Mouse (Mus musculus) stomach, postnatal 0 days (tissue): ENCODE data around the gene Asgr1. TPM values are rescaled to one million over a fixed set of nuclear protein-coding genes. Genes with fewer than 3 reads are reported as not detected.
A peak's percentile ranks its signal among the peaks of the same experiment; 100 is the strongest.

Experiments
- ATAC-seq: fragments of 200-750 bp; cut with Nextera tagmentation; 2 replicates; pipeline ENCODE4 v1.8.0; 2017; ENCODE audit not compliant: low FRiP score, low TSS enrichment
- DNase-seq: peaks from one replicate; pipeline ENCODE4 v3.0.0-alpha.2; 2016; ENCODE audit warnings: low spot score
- H3K27ac ChIP-seq: fragments of 300-500 bp; sonication (generic); replicated peaks from 2 replicates; pipeline ENCODE4 v1.5.1; 2014; ENCODE audit warnings: mild to moderate bottlenecking, control low read depth
- H3K27me3 ChIP-seq: fragments of 300-500 bp; sonication (generic); 2 replicates; pipeline ENCODE4 v1.6.1; 2014; ENCODE audit warnings: low read length; ENCODE audit not compliant: control insufficient read depth, insufficient read depth
- H3K36me3 ChIP-seq: fragments of 300-500 bp; sonication (generic); 2 replicates; pipeline ENCODE4 v1.6.1; 2014; ENCODE audit warnings: low read length, mixed read lengths; ENCODE audit not compliant: control insufficient read depth, insufficient read depth
- H3K4me1 ChIP-seq: fragments of 300-500 bp; sonication (generic); replicated peaks from 2 replicates; pipeline ENCODE4 v1.6.1; 2014; ENCODE audit warnings: antibody characterized with exemption; ENCODE audit not compliant: control insufficient read depth, insufficient read depth
- H3K4me2 ChIP-seq: fragments of 300-500 bp; sonication (generic); replicated peaks from 2 replicates; pipeline ENCODE4 v1.6.1; 2014; ENCODE audit warnings: low read depth, mild to moderate bottlenecking, control low read depth, moderate library complexity
- H3K4me3 ChIP-seq: fragments of 300-500 bp; sonication (generic); 2 replicates; pipeline ENCODE4 v1.5.1; 2014; ENCODE audit warnings: low read depth, low read length, control low read depth
- H3K9ac ChIP-seq: fragments of 300-500 bp; sonication (generic); 2 replicates; pipeline ENCODE4 v1.6.1; 2014; ENCODE audit warnings: mild to moderate bottlenecking, low read length, control low read depth, mixed read lengths
- H3K9me3 ChIP-seq: fragments of 300-500 bp; sonication (generic); 2 replicates; pipeline ENCODE4 v1.6.1; 2016; ENCODE audit warnings: low read length; ENCODE audit not compliant: control insufficient read depth
- CTCF ChIP-seq: IDR thresholded peaks from 2 replicates; pipeline ENCODE4 v1.5.1; 2016; ENCODE audit warnings: antibody characterized with exemption, low read depth, mild to moderate bottlenecking, moderate library complexity
- EP300 ChIP-seq: optimal IDR thresholded peaks from 2 replicates; pipeline ENCODE3; 2016; ENCODE audit warnings: antibody characterized with exemption
- WGBS: fragments of 180-500 bp; shearing (Covaris S2); extraction: QIAGEN DNeasy Blood & Tissue Kit; methylation state at CpG from one replicate; pipeline ENCODE4 v1.1.7; 2014; 5-methylcytosine and 5-hydroxymethylcytosine counted together
- microRNA counts: library from miRNA; unstranded; fragments of <30 nt; microRNA quantifications from one replicate; lab custom pipeline; 2015
- microRNA-seq: library from miRNA; unstranded; fragments of <30 nt; microRNA quantifications from one replicate; pipeline ENCODE4, GENCODE M21; 2016
- polyA plus RNA-seq: library from polyadenylated mRNA; unstranded; fragments of >200 nt; fragmentation: Nextera tagmentation; extraction: Ambion mirVana; gene quantifications from 2 replicates; pipeline ENCODE4 v1.2.1, GENCODE M21; 2015

Gene Asgr1
- polyA plus RNA-seq, 1 experiment from 2014 or later: 0.70 TPM

DNA sequence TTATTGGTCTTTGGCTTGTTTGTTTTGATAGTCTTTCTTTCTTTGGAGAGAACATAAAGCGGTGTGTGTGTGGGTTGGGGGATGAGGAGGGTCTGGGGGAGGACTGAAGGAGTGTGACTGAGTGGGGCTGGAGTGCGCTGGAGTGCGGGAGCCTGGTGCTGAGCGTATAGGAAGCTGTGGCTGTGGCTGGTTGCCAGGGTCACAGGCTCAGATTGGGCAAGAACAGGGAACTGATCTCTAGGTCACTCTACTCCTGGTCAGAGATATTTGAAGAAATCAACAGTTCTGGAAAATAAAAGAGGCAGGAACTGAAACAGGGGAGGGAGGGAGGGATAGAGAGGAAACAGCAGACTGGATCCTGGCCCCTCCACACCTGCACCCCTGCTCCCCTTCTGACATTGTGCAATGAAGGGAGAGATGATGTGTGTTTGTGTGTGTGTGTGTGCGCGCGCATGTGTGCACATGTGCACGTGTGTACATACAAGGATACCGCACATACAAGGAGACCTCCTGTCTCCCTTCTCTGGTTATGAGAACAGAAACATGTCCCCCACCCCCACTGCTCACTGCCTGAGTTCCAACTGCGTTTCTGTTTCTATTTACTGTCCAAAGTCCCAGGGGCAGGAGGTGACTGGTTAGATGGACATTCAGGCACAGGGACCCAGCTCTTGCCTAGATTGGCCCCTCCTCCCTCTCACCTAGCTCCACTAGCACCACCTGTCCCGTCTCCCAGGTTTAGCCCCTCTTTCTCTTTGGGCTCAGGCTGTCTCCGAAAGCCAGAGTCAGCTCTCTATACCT lies 38.3 kb downstream of the Asgr1 start, which contains the start of gene Asgr2:
Gene Asgr2 (plus strand): TSS at position 659 of the 798 bp plus-strand sequence.
- Histone ChIP-seq H3K4me3 (no peak within 1 kb of the TSS), H3K27me3 (no peaks in the 10 kb centered on the region), H3K36me3 (no peaks in the 10 kb centered on the region), H3K9me3 (no peaks in the 10 kb centered on the region), H3K4me2 (no peak within 1 kb of the TSS), H3K9ac (no peak within 1 kb of the TSS), H3K4me1 (no peaks in the 10 kb centered on the region), H3K27ac (no peak within 1 kb of the TSS)
- ATAC-seq (0 out of 2 replicates have a peak, but pooled peaks have one; percentile 12), DNase-seq (no peak)
- no peak for TF ChIP-seq CTCF
- 62% methylated on average over 12 of the region's 12 CpGs for WGBS

DNA sequence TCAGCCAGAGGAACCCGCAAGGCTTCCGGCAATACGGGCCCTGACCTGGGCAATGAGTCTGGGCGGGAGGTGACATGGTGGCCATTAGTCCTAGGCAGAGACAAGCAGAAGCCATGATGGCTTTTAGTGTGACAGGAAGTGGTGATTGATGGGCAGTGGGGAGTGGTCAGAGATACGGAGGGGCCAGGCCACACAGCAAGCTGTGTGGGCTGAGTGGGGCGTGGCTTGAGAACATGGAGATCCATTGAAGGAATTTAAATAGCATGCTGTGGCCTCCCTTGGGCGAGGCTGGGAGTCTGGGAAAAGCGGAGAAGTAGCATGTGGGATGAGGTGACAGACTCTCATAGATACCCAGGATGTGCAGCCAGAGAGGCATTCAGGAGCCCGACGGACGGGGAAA lies 43.5 kb downstream of the Asgr1 start:
- Histone ChIP-seq H3K4me1 (no peaks in the 10 kb centered on the region), H3K27me3 (no peaks in the 10 kb centered on the region), H3K4me2 (no peak overlapping the region), H3K4me3 (no peak overlapping the region), H3K36me3 (no peaks in the 10 kb centered on the region), H3K9me3 (no peaks in the 10 kb centered on the region), H3K9ac (no peak overlapping the region), H3K27ac (no peak overlapping the region)
- ATAC-seq (no peak), DNase-seq (no peak)
- 48% methylated on average over 11 of the region's 11 CpGs for WGBS
- TF ChIP-seq CTCF (no peak), EP300 (no peak)

DNA sequence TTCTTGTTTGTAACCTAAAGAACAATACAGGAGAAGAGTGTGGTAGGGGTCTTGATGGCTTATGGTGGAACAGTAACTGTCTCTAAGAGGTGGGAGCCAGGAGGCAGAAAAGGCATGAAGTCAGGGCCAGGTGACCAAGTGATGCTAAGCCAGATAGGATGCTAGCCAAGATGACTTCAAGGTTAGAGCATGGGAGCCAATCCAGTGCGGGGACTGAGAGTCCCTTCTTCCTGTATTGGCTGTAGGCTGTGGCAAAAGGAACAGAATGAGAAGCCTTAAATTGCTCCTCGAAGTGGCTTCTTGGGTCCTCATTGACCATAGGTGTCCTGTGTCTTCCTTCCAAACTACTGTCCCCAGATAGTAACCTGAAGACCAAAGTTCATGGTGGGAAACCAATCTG lies 45.2 kb downstream of the Asgr1 start:
- Histone ChIP-seq H3K27me3 (no peaks in the 10 kb centered on the region), H3K4me2 (no peak overlapping the region), H3K9ac (no peak overlapping the region), H3K9me3 (no peaks in the 10 kb centered on the region), H3K36me3 (no peaks in the 10 kb centered on the region), H3K4me1 (no peaks in the 10 kb centered on the region), H3K4me3 (no peak overlapping the region), H3K27ac (no peak overlapping the region)
- ATAC-seq (no peak), DNase-seq (no peak)
- TF ChIP-seq EP300 (no peak), CTCF (no peak)
- WGBS: 97% methylated on average over 2 of the region's 2 CpGs

DNA sequence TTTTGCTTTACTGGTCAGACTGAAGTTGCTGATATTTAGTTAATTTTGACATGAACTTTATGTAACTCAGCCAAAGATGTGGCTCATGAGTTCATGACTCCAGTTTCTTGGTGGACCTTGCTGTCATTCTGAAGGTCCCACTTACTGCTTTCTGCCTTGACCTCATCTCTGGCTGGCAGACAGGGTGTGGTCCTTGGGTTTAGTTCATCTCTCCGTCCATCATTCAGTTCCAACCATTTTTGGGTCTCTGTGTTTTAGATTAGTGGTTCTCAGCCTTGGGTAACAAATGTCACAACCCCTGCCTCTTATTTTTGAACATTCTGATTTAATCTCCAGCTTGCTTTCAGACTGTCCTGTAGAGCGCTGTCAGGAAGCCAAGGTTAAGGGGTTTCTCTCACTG lies 45.9 kb downstream of the Asgr1 start:
- ATAC-seq: no peak
- DNase-seq: no peak
- Histone ChIP-seq H3K4me1 (no peaks in the 10 kb centered on the region), H3K27ac (no peak overlapping the region), H3K27me3 (no peaks in the 10 kb centered on the region), H3K4me3 (no peak overlapping the region), H3K9me3 (no peaks in the 10 kb centered on the region), H3K4me2 (no peak overlapping the region), H3K36me3 (no peaks in the 10 kb centered on the region), H3K9ac (no peak overlapping the region)
- no peak for TF ChIP-seq CTCF
- TF ChIP-seq EP300: no peak
- WGBS: 89% methylated on average over 2 of the region's 2 CpGs

DNA sequence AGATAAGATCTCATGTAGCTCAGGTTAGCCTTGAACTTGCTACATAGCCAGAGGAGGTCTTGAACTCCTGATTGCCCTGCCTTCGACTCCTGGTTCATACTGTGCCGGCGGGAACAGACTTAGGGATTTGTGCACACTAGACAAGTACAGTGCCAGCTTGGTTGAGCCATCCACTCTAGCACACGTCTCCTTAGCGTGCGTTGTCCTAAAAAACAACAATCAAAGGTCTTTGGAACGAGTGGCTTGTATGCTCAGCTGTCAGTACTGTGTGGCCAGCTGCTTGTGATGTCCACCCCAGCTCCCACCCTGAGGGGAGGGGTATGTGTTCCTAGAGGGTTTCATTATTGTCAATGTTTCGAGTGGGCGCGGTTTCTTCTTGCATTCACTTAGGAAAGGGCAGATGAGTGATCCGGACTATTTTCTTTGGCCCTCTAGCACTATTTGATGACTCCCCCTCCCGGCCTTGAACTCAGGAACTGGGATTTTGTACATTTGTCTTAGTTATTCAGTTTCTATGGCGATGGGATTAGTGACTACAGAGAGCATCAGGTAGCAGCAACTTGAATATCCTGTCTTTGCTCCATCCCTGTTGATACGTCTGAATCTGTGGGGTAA lies 49.9 kb downstream of the Asgr1 start:
- no peak overlapping the region for H3K27ac ChIP-seq
- no peaks in the 10 kb centered on the region for H3K27me3 ChIP-seq
- no peak overlapping the region for H3K4me2 ChIP-seq
- no peak for TF ChIP-seq EP300
- TF ChIP-seq CTCF: no peak
- H3K9ac ChIP-seq: no peak overlapping the region
- no peak for DNase-seq
- no peak overlapping the region for H3K4me3 ChIP-seq
- no peak for ATAC-seq
- H3K9me3 ChIP-seq: no peaks in the 10 kb centered on the region
- no peaks in the 10 kb centered on the region for H3K36me3 ChIP-seq
- 57% methylated on average over 14 of the region's 14 CpGs for WGBS
- no peaks in the 10 kb centered on the region for H3K4me1 ChIP-seq

DNA sequence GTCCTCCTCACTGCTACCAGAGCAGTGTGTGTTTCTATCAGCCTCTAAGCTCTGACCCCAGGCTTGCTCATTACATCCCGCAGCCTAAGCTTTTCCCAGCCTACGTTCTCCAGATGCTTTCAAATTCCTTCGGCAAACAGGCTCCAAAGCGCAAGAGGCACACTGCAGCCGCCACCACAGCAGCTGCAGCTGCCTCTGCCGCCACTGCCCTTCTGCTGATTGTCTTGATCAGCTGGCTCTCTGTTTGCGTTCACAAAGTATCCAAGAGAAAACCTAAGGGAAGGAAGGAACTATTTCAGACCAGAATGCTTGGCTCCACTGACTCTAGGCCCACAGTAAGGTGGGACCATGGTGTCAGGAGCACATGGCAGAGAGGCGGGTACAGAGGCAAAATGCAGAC lies 53.2 kb downstream of the Asgr1 start:
- ATAC-seq (no peak), DNase-seq (no peak)
- Histone ChIP-seq H3K27me3 (no peaks in the 10 kb centered on the region), H3K9ac (no peak overlapping the region), H3K4me3 (no peak overlapping the region), H3K27ac (no peak overlapping the region), H3K4me1 (no peaks in the 10 kb centered on the region), H3K9me3 (no peaks in the 10 kb centered on the region), H3K4me2 (no peak overlapping the region), H3K36me3 (no peaks in the 10 kb centered on the region)
- 26% methylated on average over 8 of the region's 8 CpGs for WGBS
- TF ChIP-seq EP300 (no peak), CTCF (no peak)

MicroRNAs within 50 kb of the gene (microRNA counts, 519-probe panel; counts per million panel counts)
- microRNA mmu-miR-324-3p (lab: Ali Mortazavi, UCI) (not detected), microRNA mmu-miR-324-5p (lab: Ali Mortazavi, UCI) (4,088 counts per million, percentile 31 among the panel's probes with 10 or more counts)

Small RNA genes lying within 50 kb of the gene (microRNA-seq; reads per million reads assigned to microRNA genes)
- 1,907 reads per million, percentile 79 among the genes with 10 or more reads in this experiment for gene Mir324

Other genes starting within 250 kb of the Asgr1 start
- 28.4 and 34.4 TPM in 2 replicates for gene Tmem102, start 248.5 kb upstream of the Asgr1 start, polyA plus RNA-seq
- gene Gm39566, start 238.8 kb upstream of the Asgr1 start, polyA plus RNA-seq: not detected in 2 replicates
- not detected in 2 replicates for gene Spem2, start 235.6 kb upstream of the Asgr1 start, polyA plus RNA-seq
- not detected in 2 replicates for gene Spem1, start 231.9 kb upstream of the Asgr1 start, polyA plus RNA-seq
- 2.5 and 2.7 TPM in 2 replicates for gene Nlgn2, start 216.3 kb upstream of the Asgr1 start, polyA plus RNA-seq
- gene Tmem256, start 215.6 kb upstream of the Asgr1 start, polyA plus RNA-seq: 329 and 366 TPM in 2 replicates
- gene Plscr3, start 207.7 kb upstream of the Asgr1 start, polyA plus RNA-seq: 54.4 and 58.4 TPM in 2 replicates
- 12.3 TPM in 2 replicates for gene Tnk1, start 195.4 kb upstream of the Asgr1 start, polyA plus RNA-seq
- gene Tmem95, start 176.1 kb upstream of the Asgr1 start, polyA plus RNA-seq: 0.25 and 0.54 TPM in 2 replicates
- 15.9 and 18.1 TPM in 2 replicates for gene Kctd11, start 172.7 kb upstream of the Asgr1 start, polyA plus RNA-seq
- gene Acap1, start 158.5 kb upstream of the Asgr1 start, polyA plus RNA-seq: 0.70 and 0.71 TPM in 2 replicates
- gene 2810408A11Rik, start 153.1 kb upstream of the Asgr1 start, polyA plus RNA-seq: 5.6 and 5.9 TPM in 2 replicates
- gene Neurl4, start 153.0 kb upstream of the Asgr1 start, polyA plus RNA-seq: 2.3 and 3.9 TPM in 2 replicates
- gene Gps2, start 140.2 kb upstream of the Asgr1 start, polyA plus RNA-seq: 40.6 and 43.3 TPM in 2 replicates
- 1,169 and 1,205 TPM in 2 replicates for gene Eif5a, start 132.1 kb upstream of the Asgr1 start, polyA plus RNA-seq
- gene Ybx2, start 118.3 kb upstream of the Asgr1 start, polyA plus RNA-seq: 1.4 and 1.7 TPM in 2 replicates
- 36.4 and 40.5 TPM in 2 replicates for gene Slc2a4, start 105.9 kb upstream of the Asgr1 start, polyA plus RNA-seq
- 119 and 125 TPM in 2 replicates for gene Cldn7, start 89.3 kb upstream of the Asgr1 start, polyA plus RNA-seq
- gene Ctdnep1, start 72.9 kb upstream of the Asgr1 start, polyA plus RNA-seq: 13.1 and 14.9 TPM in 2 replicates
- gene Elp5, start 71.6 kb upstream of the Asgr1 start, polyA plus RNA-seq: 73.1 and 73.4 TPM in 2 replicates
- 536 and 544 TPM in 2 replicates for gene Gabarap, start 62.9 kb upstream of the Asgr1 start, polyA plus RNA-seq
- gene Phf23, start 58.3 kb upstream of the Asgr1 start, polyA plus RNA-seq: 34.4 and 38.5 TPM in 2 replicates
- 9.8 and 11.1 TPM in 2 replicates for gene Dvl2, start 53.5 kb upstream of the Asgr1 start, polyA plus RNA-seq
- gene Acadvl, start 38.7 kb upstream of the Asgr1 start, polyA plus RNA-seq: 136 and 143 TPM in 2 replicates
- gene Dlg4, start 37.1 kb upstream of the Asgr1 start, polyA plus RNA-seq: 2.6 and 3.9 TPM in 2 replicates
- 0.19 and 0.30 TPM in 2 replicates for gene Asgr2, start 38.6 kb downstream of the Asgr1 start, polyA plus RNA-seq
- 0.48 and 0.68 TPM in 2 replicates for gene Mgl2, start 76.2 kb downstream of the Asgr1 start, polyA plus RNA-seq
- 1.0 and 1.4 TPM in 2 replicates for gene Clec10a, start 102.1 kb downstream of the Asgr1 start, polyA plus RNA-seq
- 2.5 and 3.1 TPM in 2 replicates for gene Slc16a11, start 158.7 kb downstream of the Asgr1 start, polyA plus RNA-seq
- 5.7 and 6.1 TPM in 2 replicates for gene Slc16a13, start 167.0 kb downstream of the Asgr1 start, polyA plus RNA-seq
- gene Bcl6b, start 175.7 kb downstream of the Asgr1 start, polyA plus RNA-seq: 3.2 and 3.6 TPM in 2 replicates
- 81.0 and 83.6 TPM in 2 replicates for gene 0610010K14Rik, start 183.8 kb downstream of the Asgr1 start, polyA plus RNA-seq
- 7.5 and 10.1 TPM in 2 replicates for gene Gm21988, start 185.7 kb downstream of the Asgr1 start, polyA plus RNA-seq
- gene Rnasek, start 185.8 kb downstream of the Asgr1 start, polyA plus RNA-seq: 317 and 326 TPM in 2 replicates
- gene Alox12, start 201.3 kb downstream of the Asgr1 start, polyA plus RNA-seq: 13.8 and 16.5 TPM in 2 replicates